Mouse (Mus musculus) induced T-regulatory cell, adult 2 months (primary cell): ENCODE measurements around the gene Zmynd11.
"Not testable (repeated sequence)": the region's sequence is repeated elsewhere in the genome, so short reads cannot be mapped to it uniquely, and the experiment has no call there.

Experiments
- DNase-seq: peaks from one replicate; pipeline ENCODE4 v3.0.0-alpha.2; 2012; ENCODE audit warnings: low read depth

Zmynd11 gene

GRCm38 (mm10) chr13:9764646-9765536 is at the start of gene Zmynd11:
Zmynd11 (minus strand) TSS chr13:9765330.
- peak; percentile 69 for DNase-seq

- no peak for DNase-seq
Measured at GRCm38 (mm10) chr13:9795889-9796631, 30.9 kb upstream of the Zmynd11 start.

GRCm38 (mm10) chr13:9786050-9786449 is 20.9 kb upstream of the Zmynd11 start:
- no peak for DNase-seq

- DNase-seq = no peak
Measured at GRCm38 (mm10) chr13:9783717-9784116, 18.6 kb upstream of the Zmynd11 start.

- DNase-seq = peak; percentile 69
Measured at GRCm38 (mm10) chr13:9775901-9776300, 10.8 kb upstream of the Zmynd11 start.

- no peak for DNase-seq
Measured at GRCm38 (mm10) chr13:9774077-9774476, 8.9 kb upstream of the Zmynd11 start.

- DNase-seq = peak; percentile 81
Measured at GRCm38 (mm10) chr13:9767279-9767678, 2.1 kb upstream of the Zmynd11 start.

GRCm38 (mm10) chr13:9766497-9766896 is 1.4 kb upstream of the Zmynd11 start:
- DNase-seq = no peak

GRCm38 (mm10) chr13:9765537-9765851 is 364 bp upstream of the Zmynd11 start:
- DNase-seq = peak; percentile 62

GRCm38 (mm10) chr13:9763828-9764645 is 1.1 kb downstream of the Zmynd11 start:
- DNase-seq = peak; percentile 80

- peak; percentile 78 for DNase-seq
Measured at GRCm38 (mm10) chr13:9763100-9763827, 1.9 kb downstream of the Zmynd11 start.

- DNase-seq = peak; percentile 65
Measured at GRCm38 (mm10) chr13:9760057-9760456, 5.1 kb downstream of the Zmynd11 start.

GRCm38 (mm10) chr13:9757842-9758491 is 7.2 kb downstream of the Zmynd11 start:
- no peak for DNase-seq

GRCm38 (mm10) chr13:9753706-9754105 is 11.4 kb downstream of the Zmynd11 start:
- no peak for DNase-seq

GRCm38 (mm10) chr13:9750320-9750719 is 14.8 kb downstream of the Zmynd11 start:
- no peak for DNase-seq

- DNase-seq = no peak
Measured at GRCm38 (mm10) chr13:9749796-9750195, 15.3 kb downstream of the Zmynd11 start.

GRCm38 (mm10) chr13:9738190-9738589 is 26.9 kb downstream of the Zmynd11 start:
- DNase-seq = no peak

- DNase-seq = no peak
Measured at GRCm38 (mm10) chr13:9737024-9737423, 28.1 kb downstream of the Zmynd11 start.

GRCm38 (mm10) chr13:9732262-9732661 is 32.9 kb downstream of the Zmynd11 start:
- not testable (repeated sequence) for DNase-seq

GRCm38 (mm10) chr13:9729073-9729472 is 36.1 kb downstream of the Zmynd11 start:
- no peak for DNase-seq

- no peak for DNase-seq
Measured at GRCm38 (mm10) chr13:9715224-9715623, 49.9 kb downstream of the Zmynd11 start.
